Mouse (Mus musculus): ENCODE measurements at regions not wholly inside any gene's neighbourhood (a gene's known extent, or its start where the extent isn't known, plus 50 kb on each side); places are given as distances from the start of the nearest gene placed in this dataset.

DNA sequence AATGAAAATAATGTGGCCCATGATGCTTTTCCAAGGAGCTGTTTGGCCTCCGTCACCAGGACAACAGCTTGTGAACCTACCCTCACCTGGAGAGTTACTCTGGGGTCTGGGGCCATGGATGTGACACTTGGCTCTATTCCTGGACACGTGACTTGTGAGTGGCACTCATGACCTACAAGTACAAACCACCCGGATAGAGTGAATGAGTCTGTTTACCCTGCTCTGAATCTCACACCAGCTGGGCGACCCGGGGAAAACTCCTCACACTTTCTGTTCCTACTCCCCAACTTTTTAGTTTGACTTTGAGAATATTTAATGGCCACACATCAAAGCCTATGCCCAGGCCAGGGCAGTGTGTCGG is 84.0 kb downstream of the Gm11011 start:
- H3K4me1 ChIP-seq (ENCODE audit: control insufficient read depth, insufficient read depth, low read length), result no peaks in the 10 kb centered on the region
- no peaks in the 10 kb centered on the region for H3K36me3 ChIP-seq (ENCODE audit: control insufficient read depth, insufficient read depth, low read length)
- H3K27me3 ChIP-seq (ENCODE audit: control insufficient read depth, insufficient read depth, low read length), result no peaks in the 10 kb centered on the region
- no peak for TF ChIP-seq CTCF (IDR thresholded peaks at IDR 0.05)
- intact Hi-C loops (cut with DNase I), result no loop called here
- H3K79me2 ChIP-seq (replicated peaks; ENCODE audit: control insufficient read depth, insufficient read depth, low read length), result no peaks in the 10 kb centered on the region
- H3K27ac ChIP-seq, result no peak overlapping the region
- H3K9ac ChIP-seq (ENCODE audit: low read depth, low read length), result no peak overlapping the region
- DNase-seq, result no peak
- H3K4me3 ChIP-seq, result no peak overlapping the region
- WGBS, result 83% methylated on average over 6 of the region's 6 CpGs

DNA sequence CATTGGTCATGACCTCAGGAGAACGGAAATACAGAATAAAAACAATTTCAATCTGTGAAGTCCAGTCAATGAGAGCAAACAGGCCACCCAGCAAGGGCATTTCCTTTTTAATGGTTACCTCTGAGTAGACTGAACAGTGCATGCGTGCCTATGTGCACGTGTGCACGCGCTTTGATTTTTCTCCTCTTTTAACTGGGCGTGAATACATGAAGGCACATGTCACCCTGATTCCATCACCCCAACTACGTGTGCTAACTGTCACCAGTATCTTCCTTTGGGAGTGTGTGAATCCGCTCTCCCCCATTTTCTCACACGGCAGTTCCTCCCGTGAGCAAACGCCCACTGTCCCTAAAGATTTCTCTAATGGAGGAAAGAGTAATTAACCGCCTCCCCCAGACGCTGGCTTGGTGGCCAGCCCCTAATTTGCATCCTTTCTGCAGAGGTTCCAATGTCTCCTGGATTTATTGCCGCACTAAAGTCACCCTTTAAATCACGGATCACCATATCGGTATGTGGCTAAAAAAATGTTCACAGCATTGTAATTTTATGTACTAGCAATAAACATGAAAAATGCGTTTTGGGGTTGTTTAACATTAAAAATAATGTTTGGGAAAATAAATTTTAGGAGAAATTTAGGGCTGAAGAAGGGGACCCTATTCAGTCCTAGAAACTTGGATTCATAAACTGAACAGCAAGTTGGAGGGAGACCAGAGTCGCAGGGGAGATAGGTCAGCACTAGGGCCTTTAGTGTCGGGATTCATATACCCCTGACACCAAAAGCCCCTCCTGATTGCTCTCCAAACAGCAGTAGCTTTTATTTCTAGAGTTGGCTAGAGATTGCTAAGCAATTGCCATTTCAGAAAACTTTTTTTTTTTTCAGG is 84.6 kb downstream of the Gm11011 start:
- Histone ChIP-seq H3K27me3 (ENCODE audit: control insufficient read depth, insufficient read depth, low read length) (no peaks in the 10 kb centered on the region), H3K79me2 (replicated peaks; ENCODE audit: control insufficient read depth, insufficient read depth, low read length) (no peaks in the 10 kb centered on the region), H3K9ac (ENCODE audit: low read depth, low read length) (no peak overlapping the region), H3K36me3 (ENCODE audit: control insufficient read depth, insufficient read depth, low read length) (no peaks in the 10 kb centered on the region), H3K4me3 (no peak overlapping the region), H3K27ac (no peak overlapping the region), H3K4me1 (ENCODE audit: control insufficient read depth, insufficient read depth, low read length) (no peaks in the 10 kb centered on the region)
- no peak for DNase-seq
- intact Hi-C loops (cut with DNase I), result no loop called here
- TF ChIP-seq POLR2A (IDR thresholded peaks at IDR 0.05; ENCODE audit: insufficient read depth, low read depth, low read length), result no peak
- TF ChIP-seq EP300 (IDR thresholded peaks at IDR 0.05; ENCODE audit: insufficient read depth, low read depth, low read length), result no peak
- TF ChIP-seq CTCF (IDR thresholded peaks at IDR 0.05), result no peak
- 78% methylated on average over 19 of the region's 19 CpGs for WGBS

DNA sequence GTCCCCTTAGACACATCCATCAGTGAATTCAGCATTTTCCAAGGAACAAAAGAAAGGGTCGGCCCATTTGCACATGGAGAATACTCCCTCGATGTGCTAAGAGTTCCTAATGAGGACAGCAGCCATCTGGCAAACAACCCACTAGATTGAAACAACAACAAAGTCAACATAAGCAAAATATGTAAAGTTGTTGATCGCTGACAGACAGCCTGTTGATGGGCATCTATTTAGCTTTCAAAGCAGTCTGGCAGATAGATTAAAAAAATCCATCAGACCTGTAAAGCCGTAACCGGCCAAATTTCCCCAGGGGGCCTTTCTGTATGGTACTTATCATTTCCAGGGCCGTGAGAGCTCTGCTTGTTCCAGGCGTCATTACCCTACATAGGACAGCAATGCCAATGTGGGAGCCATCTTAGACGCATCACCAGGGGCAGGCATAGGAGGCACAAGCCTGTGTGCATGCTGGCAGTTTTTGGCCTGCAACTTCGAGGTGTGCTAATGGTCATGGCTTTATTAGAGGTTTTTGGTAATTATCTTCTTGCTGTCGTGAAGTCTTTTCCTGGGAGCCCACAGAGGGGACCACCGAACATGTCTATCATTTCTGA is 85.7 kb downstream of the Gm11011 start:
- Histone ChIP-seq H3K4me1 (ENCODE audit: control insufficient read depth, insufficient read depth, low read length) (no peaks in the 10 kb centered on the region), H3K27ac (no peak overlapping the region), H3K36me3 (ENCODE audit: control insufficient read depth, insufficient read depth, low read length) (no peaks in the 10 kb centered on the region), H3K9ac (ENCODE audit: low read depth, low read length) (no peak overlapping the region), H3K4me3 (no peak overlapping the region), H3K79me2 (replicated peaks; ENCODE audit: control insufficient read depth, insufficient read depth, low read length) (no peaks in the 10 kb centered on the region), H3K27me3 (ENCODE audit: control insufficient read depth, insufficient read depth, low read length) (no peaks in the 10 kb centered on the region)
- WGBS, result 90% methylated on average over 11 of the region's 11 CpGs
- intact Hi-C loops (cut with DNase I), result no loop called here
- TF ChIP-seq CTCF (IDR thresholded peaks at IDR 0.05) (no peak), POLR2A (IDR thresholded peaks at IDR 0.05; ENCODE audit: insufficient read depth, low read depth, low read length) (no peak), EP300 (IDR thresholded peaks at IDR 0.05; ENCODE audit: insufficient read depth, low read depth, low read length) (no peak)
- DNase-seq, result no peak

DNA sequence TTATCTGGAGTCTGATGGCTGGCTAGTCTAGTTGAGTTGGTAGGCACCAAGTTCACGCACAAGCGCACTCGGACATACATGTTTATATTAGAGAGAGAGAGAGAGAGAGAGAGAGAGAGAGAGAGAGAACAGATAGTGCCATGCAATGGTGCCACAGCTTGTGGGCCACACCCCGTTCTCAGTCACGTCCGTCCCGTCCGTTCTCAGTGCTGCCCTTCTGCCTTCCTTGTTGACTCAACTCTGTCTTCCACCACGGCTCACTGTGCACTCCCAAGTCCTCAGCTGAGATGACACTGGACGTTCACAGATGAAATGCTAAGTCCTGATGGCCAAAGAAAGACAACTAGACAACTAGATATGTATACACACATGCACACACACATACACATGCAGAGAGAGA is 92.2 kb downstream of the Gm11011 start:
- Histone ChIP-seq H3K27me3 (ENCODE audit: control insufficient read depth, insufficient read depth, low read length) (no peaks in the 10 kb centered on the region; the same call in 1 of the 2 replicates), H3K27ac (no peak overlapping the region), H3K36me3 (ENCODE audit: control insufficient read depth, insufficient read depth, low read length) (no peaks in the 10 kb centered on the region), H3K9ac (ENCODE audit: low read depth, low read length) (no peak overlapping the region), H3K4me1 (ENCODE audit: control insufficient read depth, insufficient read depth, low read length) (no peaks in the 10 kb centered on the region), H3K79me2 (replicated peaks; ENCODE audit: control insufficient read depth, insufficient read depth, low read length) (no peaks in the 10 kb centered on the region), H3K4me3 (no peak overlapping the region)
- intact Hi-C loops (cut with DNase I), result no loop called here
- no peak for TF ChIP-seq EP300 (IDR thresholded peaks at IDR 0.05; ENCODE audit: insufficient read depth, low read depth, low read length)
- no peak for TF ChIP-seq CTCF (IDR thresholded peaks at IDR 0.05)
- TF ChIP-seq POLR2A (IDR thresholded peaks at IDR 0.05; ENCODE audit: insufficient read depth, low read depth, low read length), result no peak
- WGBS, result 83% methylated on average over 10 of the region's 10 CpGs
- DNase-seq, result no peak

DNA sequence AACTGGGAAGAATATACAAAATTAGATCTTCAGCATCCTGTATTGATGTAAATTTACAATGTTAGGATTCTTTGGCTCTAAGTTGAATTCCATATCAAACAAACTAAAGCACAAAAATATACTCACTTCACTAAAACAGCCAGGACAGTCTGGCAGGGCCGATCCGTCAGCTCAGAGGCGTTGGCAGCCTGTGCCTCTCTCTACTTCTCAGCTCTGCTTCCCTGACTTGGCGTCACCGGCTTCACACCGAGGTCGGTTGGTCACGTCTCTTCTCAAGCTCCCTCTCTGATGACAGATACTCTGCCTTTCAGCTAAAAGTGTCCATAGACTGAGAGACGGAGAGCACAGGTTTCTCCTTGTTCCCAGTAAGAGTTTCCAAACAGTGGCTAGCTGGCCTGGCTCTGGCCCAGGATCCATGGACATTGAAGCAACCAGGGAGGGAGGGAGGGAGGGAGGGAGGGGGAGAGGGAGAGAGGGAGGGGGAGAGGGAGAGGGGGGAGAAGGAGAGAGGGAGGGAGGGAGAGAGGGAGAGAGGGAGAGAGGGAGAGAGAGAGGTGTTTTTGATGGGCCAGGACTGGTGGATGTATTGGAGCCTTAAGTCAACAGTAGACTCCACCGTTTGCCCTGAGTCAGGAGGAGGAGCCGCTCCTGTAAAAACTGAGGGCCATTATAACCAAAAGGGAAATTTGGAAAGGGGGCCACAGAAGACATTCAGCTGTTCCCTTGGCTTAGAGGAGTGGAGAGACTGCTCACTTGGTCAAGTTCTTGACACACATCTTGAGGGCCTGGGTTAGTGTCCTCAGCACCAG is 92.8 kb downstream of the Gm11011 start:
- Histone ChIP-seq H3K4me1 (ENCODE audit: control insufficient read depth, insufficient read depth, low read length) (no peaks in the 10 kb centered on the region), H3K27me3 (ENCODE audit: control insufficient read depth, insufficient read depth, low read length) (no peaks in the 10 kb centered on the region; the same call in 1 of the 2 replicates), H3K79me2 (replicated peaks; ENCODE audit: control insufficient read depth, insufficient read depth, low read length) (no peaks in the 10 kb centered on the region), H3K9ac (ENCODE audit: low read depth, low read length) (no peak overlapping the region), H3K4me3 (no peak overlapping the region), H3K36me3 (ENCODE audit: control insufficient read depth, insufficient read depth, low read length) (no peaks in the 10 kb centered on the region), H3K27ac (no peak overlapping the region)
- TF ChIP-seq EP300 (IDR thresholded peaks at IDR 0.05; ENCODE audit: insufficient read depth, low read depth, low read length), result no peak
- no peak for TF ChIP-seq POLR2A (IDR thresholded peaks at IDR 0.05; ENCODE audit: insufficient read depth, low read depth, low read length)
- TF ChIP-seq CTCF (IDR thresholded peaks at IDR 0.05), result no peak
- 51% methylated on average over 11 of the region's 11 CpGs for WGBS
- intact Hi-C loops (cut with DNase I), result no loop called here
- DNase-seq, result no peak

Data from heart, adult 2 months (tissue).